Comparison of ENCODE assay signal across 10 mouse cellular contexts in genomic region chr17:8935604-8936003, GRCm38 (mm10). TPM values are rescaled to one million over a fixed set of nuclear protein-coding genes. Genes with fewer than 3 reads are reported as not detected.
DNase-seq lines count a peak whose midpoint lies in the region; ATAC-seq and TF ChIP-seq lines count a peak whose summit lies in the region.
"Had no signal": no experiment of that assay in that cellular context is flagged by ENCODE, and none has a peak within 500 bp of the region (broad histone marks: within the 10 kb centered on the region; RNA-seq: fewer than 3 reads in every experiment).

No protein-coding gene starts in this region.

- H3K4me1 ChIP-seq in hindbrain, postnatal 0 days (ENCODE audit: insufficient read depth, low read length), result no peaks in the 10 kb centered on the region

- 32% methylated on average over 12 of the region's 12 CpGs for WGBS in hindbrain, postnatal 0 days

- peaks cover 3% of the 10 kb centered on the region for H3K27me3 ChIP-seq in Patski
- no peaks in the 10 kb centered on the region for H3K27me3 ChIP-seq in hindbrain, postnatal 0 days (ENCODE audit: insufficient read depth, low read length)

- 0 out of 2 replicates have a peak, but pooled peaks cover 1% of the 10 kb centered on the region for H3K36me3 ChIP-seq in hindbrain, postnatal 0 days (ENCODE audit: insufficient read depth, low read length)

- H3K27ac ChIP-seq in hindbrain, postnatal 0 days, result no peak overlapping the region

- H3K4me3 ChIP-seq in hindbrain, postnatal 0 days (ENCODE audit: low read length), result no peak overlapping the region

- peak; percentile 2 for ATAC-seq in Patski
- peak; percentile 74 for ATAC-seq in hindbrain, postnatal 0 days

- POLR2A ChIA-PET in Patski (lab: Charles Lee), result interaction anchor here (0.6 kb wide), 1 partner anchor 140 kb away, joined by 5 read pairs; no protein-coding TSS in a partner anchor

- CTCF ChIA-PET in Patski (lab: Charles Lee), result interaction anchor here (1.2 to 2.9 kb wide), 3 partner anchors 25 to 49 kb away, joined by 3 to 9 read pairs (median 3); no protein-coding TSS in a partner anchor

- no peak overlapping the region for H3K9ac ChIP-seq in hindbrain, postnatal 0 days (replicated peaks; ENCODE audit: low read length)

- peak; percentile 32 for DNase-seq in layer of hippocampus, adult 11-12 months (ENCODE audit: low spot score)
- DNase-seq in layer of hippocampus, adult 9-10 months (ENCODE audit: low spot score), result no peak
- no peak for DNase-seq in Patski (ENCODE audit: low read depth, low spot score)
- DNase-seq in embryo, embryonic 10.5 days (ENCODE audit: low spot score), result peak; percentile 48
- DNase-seq in hindbrain, postnatal 0 days (ENCODE audit: low spot score), result peak; percentile 53
- DNase-seq in spleen, postnatal 36 days (ENCODE audit: low spot score in 2 of 2), result no peak
- no peak for DNase-seq in thymus, adult 18-20 months
- no peak for DNase-seq in left cerebral cortex, adult 9 months (ENCODE audit: low spot score in 2 of 2)
- DNase-seq: cerebellum, adult 2 months; lung, postnatal 36 days had no signal

- no peak for TF ChIP-seq CTCF in Patski (IDR thresholded peaks at IDR 0.05)
- no peak for TF ChIP-seq CTCF in hindbrain, postnatal 0 days (IDR thresholded peaks at IDR 0.05; ENCODE audit: low read depth)

- 0 out of 2 replicates have a peak overlapping the region, but pooled peaks have one; percentile 5 for H3K4me2 ChIP-seq in hindbrain, postnatal 0 days (ENCODE audit: low read depth, low read length)

- in situ Hi-C loops in Patski (cut with MboI; ENCODE audit: low pct_unique_long_range_greater_than_20kb), result no loop called here

- no peaks in the 10 kb centered on the region for H3K9me3 ChIP-seq in hindbrain, postnatal 0 days (ENCODE audit: low read length)

RNA-seq across cellular contexts. Expression of gene 1700010I14Rik, which starts 52.5 kb away (rescaled TPM):
- 3.9 TPM for polyA plus RNA-seq in Patski (2021)
- total RNA-seq in hindbrain, postnatal 0 days (2014; rRNA removed), result 0.84 and 2.3 TPM in 2 replicates
- polyA plus RNA-seq in hindbrain, postnatal 0 days (2015; fragmentation: Nextera tagmentation; extraction: Ambion mirVana), result 2.8 TPM in 2 replicates

Comparison
In these comparisons a context has a peak if more than half of its experiments do, and no peak if none do; other contexts are left out.
1. DNase-seq: peak in layer of hippocampus, adult 11-12 months (single experiment), embryo, embryonic 10.5 days (single experiment) and hindbrain, postnatal 0 days (single experiment); none in layer of hippocampus, adult 9-10 months (single experiment), Patski (single experiment), spleen, postnatal 36 days (0 of 2), thymus, adult 18-20 months (0 of 2) and left cerebral cortex, adult 9 months (0 of 2).